Mouse (Mus musculus) gastrocnemius, postnatal 10 days (tissue): ENCODE measurements around the gene Bri3bp. TPM values are rescaled to one million over a fixed set of nuclear protein-coding genes. Genes with fewer than 3 reads are reported as not detected.
"Not testable (repeated sequence)": the region's sequence is repeated elsewhere in the genome, so short reads cannot be mapped to it uniquely, and the experiment has no call there.

Experiments
- DNase-seq: peaks from one replicate; pipeline ENCODE4 v3.0.0; 2021; ENCODE audit warnings: mixed read lengths
- microRNA-seq, 2 experiments: library from miRNA; unstranded; fragments of <30 nt; microRNA quantifications; one replicate each; pipeline ENCODE4 v1.2.0; 2021
- total RNA-seq, 2 experiments: library from RNA; stranded (reverse); gene quantifications; 2 replicates each; pipeline ENCODE4 v1.2.3; 2021

The Bri3bp gene
- total RNA-seq, 2 experiments from 2014 or later = 7.6 to 8.0 TPM

- DNase-seq = no peak
Observed at GRCm38 (mm10) chr5:125486088-125486487, 44.7 kb downstream of the Bri3bp start.

GRCm38 (mm10) chr5:125487375-125488115 lies 46.2 kb downstream of the Bri3bp start:
- DNase-seq = no peak

- no peak for DNase-seq
Observed at GRCm38 (mm10) chr5:125488116-125488455, 46.7 kb downstream of the Bri3bp start.

- DNase-seq = not testable (repeated sequence)
Observed at GRCm38 (mm10) chr5:125488953-125489352, 47.6 kb downstream of the Bri3bp start.

- peak; percentile 51 for DNase-seq
Observed at GRCm38 (mm10) chr5:125491107-125491506, 49.7 kb downstream of the Bri3bp start.

- DNase-seq = peak; percentile 24
Observed at GRCm38 (mm10) chr5:125492379-125493092, 51.2 kb downstream of the Bri3bp start.

- no peak for DNase-seq
Observed at GRCm38 (mm10) chr5:125493093-125493423, 51.7 kb downstream of the Bri3bp start.

- DNase-seq = peak; percentile 20
Observed at GRCm38 (mm10) chr5:125495655-125496054, 54.3 kb downstream of the Bri3bp start.

GRCm38 (mm10) chr5:125497821-125498600 lies 56.6 kb downstream of the Bri3bp start:
- peak; percentile 69 for DNase-seq

- no peak for DNase-seq
Observed at GRCm38 (mm10) chr5:125501505-125501904, 60.1 kb downstream of the Bri3bp start.

- no peak for DNase-seq
Observed at GRCm38 (mm10) chr5:125502186-125502585, 60.8 kb downstream of the Bri3bp start.

- no peak for DNase-seq
Observed at GRCm38 (mm10) chr5:125503628-125504027, 62.3 kb downstream of the Bri3bp start.

- DNase-seq = no peak
Observed at GRCm38 (mm10) chr5:125504692-125505091, 63.3 kb downstream of the Bri3bp start.

- no peak for DNase-seq
Observed at GRCm38 (mm10) chr5:125505968-125506367, 64.6 kb downstream of the Bri3bp start.

- DNase-seq = no peak
Observed at GRCm38 (mm10) chr5:125507582-125507981, 66.2 kb downstream of the Bri3bp start.

GRCm38 (mm10) chr5:125508006-125508405 lies 66.6 kb downstream of the Bri3bp start:
- no peak for DNase-seq

- peak; percentile 40 for DNase-seq
Observed at GRCm38 (mm10) chr5:125509541-125509940, 68.2 kb downstream of the Bri3bp start.

Small RNA genes lying within 50 kb of the gene (microRNA-seq; reads per million reads assigned to microRNA genes)
- 0 reads per million in 2 experiments for gene Gm27551

Other genes with a start within 250 kb of the Bri3bp start
- gene Scarb1, start 100.5 kb upstream of the Bri3bp start, total RNA-seq = 10 to 100 TPM; 49.8 to 58.0 TPM
- gene Gm10382, start 52.2 kb upstream of the Bri3bp start, total RNA-seq = under 1 TPM; 0.19 to 0.36 TPM
- 100 to 1,000 TPM; 703 to 712 TPM for gene Ubc, start 51.4 kb upstream of the Bri3bp start, total RNA-seq
- gene Dhx37, start 7.4 kb upstream of the Bri3bp start, total RNA-seq = 1 to 10 TPM; 3.7 to 4.6 TPM
- 1 to 10 TPM; 5.1 to 6.6 TPM for gene Aacs, start 34.2 kb downstream of the Bri3bp start, total RNA-seq
- gene Tmem132b, start 90.2 kb downstream of the Bri3bp start, total RNA-seq = under 1 TPM; 0.21 to 0.56 TPM